Mouse (Mus musculus): ENCODE measurements around the gene Snx29.

DNA sequence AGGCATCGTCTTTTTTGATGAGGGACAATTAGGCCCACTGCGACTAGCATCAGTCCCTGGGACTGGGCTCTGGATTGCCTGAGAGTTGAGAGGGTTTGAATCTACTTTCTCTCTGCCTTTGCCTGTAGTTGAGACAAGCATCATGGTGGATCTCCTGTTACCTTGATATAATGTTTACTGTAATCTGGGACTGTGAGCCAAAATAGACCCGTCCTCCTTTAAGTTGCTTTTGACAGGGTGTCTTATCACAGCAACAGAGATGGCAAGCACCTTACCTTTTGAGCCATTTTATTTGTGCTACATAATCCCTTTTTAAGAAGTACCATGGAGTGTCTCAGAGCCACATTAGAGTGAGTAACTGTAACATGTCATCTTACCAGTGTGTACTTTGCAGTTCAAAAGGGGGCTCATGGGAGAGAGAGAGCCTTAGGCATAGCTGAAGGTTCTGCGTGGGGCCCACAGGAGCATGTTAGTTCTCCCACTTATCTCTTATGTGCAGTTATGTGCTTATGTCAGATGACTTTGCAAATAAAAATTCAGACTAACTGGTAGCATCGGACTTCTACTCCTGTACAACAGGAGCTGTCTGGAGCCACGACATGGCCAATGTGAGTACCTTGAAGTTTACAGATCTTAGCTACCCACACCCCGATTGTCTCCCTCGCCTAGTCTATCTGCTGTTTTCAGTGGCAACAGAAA lies 261.4 kb downstream of the Snx29 start:
- TF ChIP-seq CTCF (conservative IDR thresholded peaks at IDR 0.05; ENCODE audit: low read length) (no peak), NANOG (IDR thresholded peaks at IDR 0.05; ENCODE audit: borderline replicate concordance, low read length) (no peak), POU5F1 (IDR thresholded peaks at IDR 0.05; ENCODE audit: borderline replicate concordance, low read length) (no peak)

All from E14TG2a.4 (cell line).